Comparison of ENCODE assay signal across 12 mouse cellular contexts in the genomic region with DNA sequence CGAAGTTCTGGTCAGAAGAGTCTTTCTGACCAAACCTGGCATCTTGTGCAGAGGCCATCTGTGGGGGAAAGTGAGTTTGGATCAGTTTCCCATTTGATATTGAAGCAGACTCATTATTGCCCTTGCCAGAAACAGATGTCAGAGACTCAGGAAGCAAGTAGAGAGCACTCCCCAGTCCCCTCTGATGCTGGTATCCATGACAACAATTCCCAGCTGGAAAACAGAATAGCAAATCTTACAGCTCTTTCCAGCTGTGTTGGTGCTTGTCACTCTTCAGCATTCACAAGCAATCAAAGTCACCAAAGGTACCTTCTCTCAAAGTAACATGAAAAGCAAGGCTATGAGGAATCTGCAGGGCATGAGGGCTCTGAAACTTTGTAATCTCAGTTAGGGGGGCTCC. TPM values are rescaled to one million over a fixed set of nuclear protein-coding genes. Genes with fewer than 3 reads are reported as not detected.
DNase-seq lines count a peak whose midpoint lies in the region; ATAC-seq and TF ChIP-seq lines count a peak whose summit lies in the region.
"Had no signal": no experiment of that assay in that cellular context is flagged by ENCODE, and none has a peak within 500 bp of the region (broad histone marks: within the 10 kb centered on the region; RNA-seq: fewer than 3 reads in every experiment).

No protein-coding gene starts in this region.

- peak; percentile 3 to 16 for DNase-seq in heart, postnatal 14 days
- no peak for DNase-seq in heart, embryonic 10.5 days (ENCODE audit: low spot score)
- peak; percentile 36 for DNase-seq in forebrain, postnatal 0 days
- DNase-seq in right cerebral cortex, adult 18-20 months = no peak
- DNase-seq in urinary bladder, postnatal 14 days (ENCODE audit: low spot score) = no peak
- no peak for DNase-seq in gastrocnemius, adult 18-20 months (ENCODE audit: low spot score)
- DNase-seq: thymus, postnatal 25 days had no signal

- no peaks in the 10 kb centered on the region for H3K27me3 ChIP-seq in heart, embryonic 10.5 days (ENCODE audit: insufficient read depth, poor library complexity, severe bottlenecking)
- H3K27me3 ChIP-seq in forebrain, postnatal 0 days (ENCODE audit: insufficient read depth, low read length) = no peaks in the 10 kb centered on the region
- no peaks in the 10 kb centered on the region for H3K27me3 ChIP-seq in midbrain, embryonic 13.5 days
- H3K27me3 ChIP-seq: liver, embryonic 12.5 days had no signal

- no peaks in the 10 kb centered on the region for H3K36me3 ChIP-seq in heart, embryonic 10.5 days
- H3K36me3 ChIP-seq in forebrain, postnatal 0 days (ENCODE audit: insufficient read depth) = peaks cover 5% of the 10 kb centered on the region; the same call in 1 of the 2 replicates
- peaks cover 29% of the 10 kb centered on the region; the same call in 1 of the 2 replicates for H3K36me3 ChIP-seq in midbrain, embryonic 13.5 days
- H3K36me3 ChIP-seq: liver, embryonic 12.5 days had no signal

- TF ChIP-seq CTCF in cortical plate, adult 2 months (IDR thresholded peaks at IDR 0.05; ENCODE audit: extremely low read depth, insufficient read depth, low read length) = no peak
- no peak for TF ChIP-seq CTCF in forebrain, postnatal 0 days (IDR thresholded peaks at IDR 0.05; ENCODE audit: low read depth)

- no peak for TF ChIP-seq POLR2A in cortical plate, adult 2 months (IDR thresholded peaks at IDR 0.05; ENCODE audit: extremely low read depth, insufficient read depth, low read length)

- H3K4me3 ChIP-seq in heart, embryonic 10.5 days = no peak overlapping the region
- H3K4me3 ChIP-seq in cortical plate, adult 2 months (ENCODE audit: insufficient read depth, low read length) = no peak overlapping the region
- H3K4me3 ChIP-seq in forebrain, postnatal 0 days (ENCODE audit: low read depth, low read length) = no peak overlapping the region
- no peak overlapping the region for H3K4me3 ChIP-seq in midbrain, embryonic 13.5 days (replicated peaks)
- H3K4me3 ChIP-seq: liver, embryonic 12.5 days had no signal

- no peak overlapping the region for H3K4me2 ChIP-seq in forebrain, postnatal 0 days (ENCODE audit: low read depth)
- H3K4me2 ChIP-seq in midbrain, embryonic 13.5 days (replicated peaks) = 0 out of 2 replicates have a peak overlapping the region, but pooled peaks have one; percentile 0
- H3K4me2 ChIP-seq: liver, embryonic 12.5 days had no signal

- H3K27ac ChIP-seq in heart, embryonic 10.5 days = no peak overlapping the region
- 0 out of 2 replicates have a peak overlapping the region, but pooled peaks have one; percentile 19 for H3K27ac ChIP-seq in cortical plate, adult 2 months (ENCODE audit: insufficient read depth, low read length)
- H3K27ac ChIP-seq in forebrain, postnatal 0 days (ENCODE audit: low read depth, low read length) = peak overlapping the region; percentile 36; the same call in 1 of the 2 replicates
- H3K27ac ChIP-seq in midbrain, embryonic 13.5 days = peak overlapping the region; percentile 45
- H3K27ac ChIP-seq: liver, embryonic 12.5 days; macrophage had no signal

- intact Hi-C loops in heart, postnatal 14 days (cut with DNase I) = no loop called here

- 69% methylated on average over 1 of the region's 1 CpGs for WGBS in heart, embryonic 10.5 days
- 45% methylated on average over 1 of the region's 1 CpGs for WGBS in forebrain, postnatal 0 days
- WGBS in midbrain, embryonic 13.5 days = 56% methylated on average over 1 of the region's 1 CpGs

- ATAC-seq in forebrain, postnatal 0 days = peak; percentile 89
- ATAC-seq in midbrain, embryonic 13.5 days = peak; percentile 77
- ATAC-seq: intestine, embryonic 16.5 days; liver, embryonic 12.5 days had no signal

- no peaks in the 10 kb centered on the region for H3K4me1 ChIP-seq in heart, embryonic 10.5 days
- no peaks in the 10 kb centered on the region; the same call in 1 of the 2 replicates for H3K4me1 ChIP-seq in cortical plate, adult 2 months (ENCODE audit: control insufficient read depth, insufficient read depth, low read length)
- H3K4me1 ChIP-seq in forebrain, postnatal 0 days (ENCODE audit: insufficient read depth) = peaks cover 3% of the 10 kb centered on the region; the same call in 1 of the 2 replicates
- H3K4me1 ChIP-seq in midbrain, embryonic 13.5 days (replicated peaks) = peaks cover 29% of the 10 kb centered on the region
- H3K4me1 ChIP-seq: liver, embryonic 12.5 days had no signal

- H3K9me3 ChIP-seq in heart, embryonic 10.5 days = no peaks in the 10 kb centered on the region
- H3K9me3 ChIP-seq in forebrain, postnatal 0 days (ENCODE audit: low read length) = no peaks in the 10 kb centered on the region
- H3K9me3 ChIP-seq in midbrain, embryonic 13.5 days = no peaks in the 10 kb centered on the region
- H3K9me3 ChIP-seq: liver, embryonic 12.5 days had no signal

- H3K9ac ChIP-seq in forebrain, postnatal 0 days = no peak overlapping the region
- 0 out of 2 replicates have a peak overlapping the region, but pooled peaks have one; percentile 10 for H3K9ac ChIP-seq in midbrain, embryonic 13.5 days (replicated peaks)
- H3K9ac ChIP-seq: liver, embryonic 12.5 days had no signal

RNA-seq across cellular contexts. Expression of gene Rab3c, which starts 20.1 kb away (rescaled TPM):
- total RNA-seq in heart, postnatal 14 days (2021) = under 1 TPM; 0.05 to 0.10 TPM
- 0.09 and 0.54 TPM in 2 replicates for polyA plus RNA-seq in heart, embryonic 10.5 days (2016; fragmentation: Nextera tagmentation; extraction: Ambion mirVana)
- 56.5 and 61.4 TPM in 2 replicates for polyA plus RNA-seq in cortical plate, adult 2 months (2012; rRNA removed)
- total RNA-seq in forebrain, postnatal 0 days (2014; rRNA removed) = 110 and 130 TPM in 2 replicates
- 59.1 and 106 TPM in 2 replicates for polyA plus RNA-seq in forebrain, postnatal 0 days (2015; fragmentation: Nextera tagmentation; extraction: Ambion mirVana)
- 207 and 215 TPM in 2 replicates for polyA plus RNA-seq in midbrain, embryonic 13.5 days (2015; fragmentation: Nextera tagmentation; extraction: Ambion mirVana)
- not detected for total RNA-seq in gastrocnemius, adult 18-20 months (2021)
- polyA plus RNA-seq: liver, embryonic 12.5 days; macrophage had no signal

Comparison
In these comparisons a context has a peak if more than half of its experiments do, and no peak if none do; other contexts are left out.
1. DNase-seq: peak in heart, postnatal 14 days (2 of 2) and forebrain, postnatal 0 days (single experiment); none in heart, embryonic 10.5 days (single experiment), right cerebral cortex, adult 18-20 months (single experiment), urinary bladder, postnatal 14 days (single experiment) and gastrocnemius, adult 18-20 months (single experiment).
2. RNA of gene Rab3c, which starts 20.1 kb away (polyA plus RNA-seq): 207 to 215 TPM in midbrain, embryonic 13.5 days, 59.1 to 106 TPM in forebrain, postnatal 0 days and 56.5 to 61.4 TPM in cortical plate, adult 2 months; 0.09 to 0.54 TPM in heart, embryonic 10.5 days; every median in the first group is over 10 times any median in the second.